Mouse (Mus musculus): Measurements from ENCODE around the gene Hoxc6.

The Hoxc6 gene

DNA sequence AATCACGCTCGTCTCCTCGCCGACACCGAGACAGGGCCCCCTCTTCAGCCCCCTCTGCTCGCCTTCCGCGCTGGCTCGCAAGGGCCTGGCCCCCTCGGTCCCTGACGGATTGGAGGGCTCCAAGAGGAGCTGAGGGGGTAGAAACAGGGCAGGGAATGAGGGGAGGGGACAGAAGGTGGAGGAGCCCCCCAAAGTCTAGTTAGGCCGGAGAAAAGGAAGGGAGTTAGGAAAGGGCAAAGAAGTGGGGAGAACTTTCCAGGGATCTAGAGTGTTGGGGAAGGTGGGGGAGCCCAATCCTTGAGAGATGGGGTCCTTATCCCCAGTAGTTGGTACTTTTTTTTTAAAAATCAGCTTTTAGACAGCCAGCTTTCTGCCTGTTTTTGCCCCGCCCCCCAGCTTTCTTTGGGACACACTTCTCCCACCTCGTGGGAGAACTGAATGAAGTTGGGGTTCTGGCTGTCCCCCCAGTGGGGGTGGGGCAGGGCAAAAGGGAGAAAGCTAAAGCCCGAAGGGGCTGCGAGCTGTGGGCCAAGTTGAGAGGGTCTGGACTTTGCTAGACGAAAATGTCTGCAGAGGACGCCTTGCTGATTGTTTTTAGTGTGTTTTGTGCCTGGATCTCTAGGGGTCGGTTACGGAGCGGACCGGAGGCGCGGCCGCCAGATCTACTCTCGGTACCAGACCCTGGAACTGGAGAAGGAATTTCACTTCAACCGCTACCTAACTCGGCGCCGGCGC is 12.2 kb downstream of the Hoxc6 start:
- in situ Hi-C loops (cut with MboI, MseI), result no loop called here

DNA sequence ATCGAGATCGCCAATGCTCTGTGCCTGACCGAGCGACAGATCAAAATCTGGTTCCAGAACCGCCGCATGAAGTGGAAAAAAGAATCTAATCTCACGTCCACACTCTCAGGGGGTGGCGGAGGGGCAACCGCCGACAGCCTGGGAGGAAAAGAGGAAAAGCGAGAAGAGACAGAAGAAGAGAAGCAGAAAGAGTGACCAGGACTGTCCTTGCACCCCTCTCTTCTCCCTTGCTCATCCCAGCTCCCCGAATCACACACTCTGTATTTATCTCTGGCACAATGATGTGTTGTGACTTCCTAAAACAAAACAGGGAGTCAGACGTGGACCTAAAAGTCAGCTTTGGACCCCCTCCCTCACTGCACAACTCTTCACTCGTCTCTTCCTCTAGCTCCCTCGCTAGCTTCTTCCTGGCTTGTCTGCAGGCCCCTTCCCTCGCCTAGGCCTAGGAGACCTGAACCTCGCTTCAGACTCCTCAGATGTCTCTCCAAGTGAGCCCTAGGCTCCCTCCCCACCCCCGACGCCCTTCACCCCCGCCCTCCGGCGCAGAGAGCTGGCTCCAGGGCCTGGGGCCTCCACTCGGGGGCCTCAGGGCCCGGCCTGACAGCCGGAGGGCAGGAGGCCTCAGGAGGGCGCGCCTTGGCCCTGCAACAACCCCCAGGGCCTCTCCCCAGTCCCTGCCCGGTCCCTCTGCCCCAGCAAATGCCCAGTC is 12.9 kb downstream of the Hoxc6 start:
- in situ Hi-C loops (cut with MboI, MseI), result no loop called here

DNA sequence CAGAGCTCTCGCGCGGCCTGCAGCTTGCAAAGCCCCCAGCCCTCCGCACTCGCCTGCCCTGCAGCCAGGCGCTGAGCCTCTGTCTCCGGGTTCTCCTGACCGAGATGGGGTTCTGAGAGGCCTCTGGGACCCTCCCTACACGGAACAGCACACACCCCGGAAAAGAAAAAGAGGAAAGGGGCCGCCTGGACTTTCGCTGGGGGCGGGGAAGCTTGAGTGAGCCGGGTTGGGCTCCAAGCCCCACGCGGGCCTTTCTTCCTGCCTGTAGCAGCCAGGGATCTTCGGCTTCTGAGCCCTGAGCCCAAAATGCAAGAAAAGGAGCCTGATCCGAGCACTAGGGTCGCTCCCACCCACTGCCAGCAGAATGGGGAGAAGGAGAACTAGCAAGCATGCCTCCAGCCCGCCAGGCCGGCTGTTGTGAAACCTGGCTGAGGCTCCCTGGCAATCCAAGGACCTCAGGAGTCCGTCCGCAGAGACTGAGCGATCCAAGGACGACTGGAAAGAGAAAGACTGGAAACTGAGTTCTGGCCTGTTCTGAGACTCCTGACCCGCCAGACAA is 13.9 kb downstream of the Hoxc6 start:
- in situ Hi-C loops (cut with MboI, MseI), result no loop called here

DNA sequence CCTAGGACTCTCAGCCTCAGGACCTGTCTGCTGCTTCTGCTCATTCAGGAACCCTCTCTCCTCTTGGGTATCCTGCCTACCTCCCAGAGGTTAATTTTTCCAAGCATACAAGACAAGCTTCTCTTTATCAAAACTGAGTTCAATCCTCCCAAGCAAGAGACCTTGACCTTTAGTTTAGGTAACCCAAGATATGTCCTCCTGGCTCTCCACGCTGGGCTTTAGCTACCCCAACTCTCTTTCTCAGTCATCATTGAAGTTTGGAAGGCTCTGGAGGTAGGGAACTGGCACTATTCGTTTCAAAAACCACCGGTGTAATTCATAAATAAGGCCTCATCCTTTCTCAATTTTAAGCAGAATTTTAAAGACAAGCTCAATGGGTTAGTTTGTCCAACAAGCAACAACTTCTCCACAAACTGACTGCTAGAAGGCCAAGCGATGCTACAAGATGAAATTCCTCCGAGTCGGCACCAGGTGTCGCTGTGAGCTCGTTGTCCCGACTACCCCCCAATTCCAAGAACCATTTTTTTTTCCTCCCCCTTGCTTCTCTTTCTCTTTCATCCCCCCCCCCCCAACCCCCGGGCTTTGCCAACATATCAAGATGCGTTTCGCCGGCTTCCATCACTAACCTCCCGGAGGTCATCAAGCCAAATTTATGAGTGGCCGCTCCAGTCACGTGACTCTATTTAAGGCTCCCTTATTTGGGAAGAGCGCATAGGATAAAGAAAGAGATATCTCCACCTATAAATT is 15.4 kb downstream of the Hoxc6 start:
- in situ Hi-C loops (cut with MboI, MseI), result no loop called here

DNA sequence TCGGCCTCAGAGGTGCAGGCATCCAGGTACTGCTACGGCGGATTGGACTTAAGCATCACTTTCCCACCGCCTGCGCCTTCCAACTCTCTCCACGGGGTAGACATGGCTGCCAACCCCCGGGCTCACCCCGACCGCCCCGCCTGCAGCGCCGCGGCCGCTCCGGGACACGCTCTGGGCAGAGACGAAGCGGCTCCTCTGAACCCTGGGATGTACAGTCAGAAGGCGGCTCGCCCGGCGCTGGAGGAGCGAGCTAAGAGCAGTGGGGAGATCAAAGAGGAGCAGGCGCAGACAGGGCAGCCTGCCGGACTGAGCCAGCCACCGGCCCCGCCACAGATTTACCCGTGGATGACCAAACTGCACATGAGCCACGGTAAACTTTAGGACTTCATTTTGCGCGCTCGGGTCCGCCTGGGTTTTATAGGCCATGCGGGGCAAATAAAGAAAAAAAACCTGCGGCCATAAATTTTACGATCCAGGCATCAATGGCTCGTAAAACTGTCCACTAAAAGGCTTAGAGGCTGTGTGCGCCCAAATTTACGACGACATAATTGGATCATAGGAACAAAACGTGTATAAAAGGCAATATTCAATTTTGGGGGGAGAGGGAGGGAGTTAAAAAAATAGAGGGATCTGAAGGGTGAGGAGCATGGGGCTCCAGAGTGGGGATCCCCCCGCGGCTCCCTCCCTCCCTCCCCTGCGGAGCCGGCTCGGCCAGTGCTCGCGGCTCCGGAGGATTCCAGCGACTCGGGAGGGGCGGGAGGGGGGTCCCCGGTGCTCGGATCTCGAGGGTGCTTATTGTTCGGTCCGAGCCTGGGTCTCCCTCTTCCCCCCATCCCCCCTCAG is 16.3 kb downstream of the Hoxc6 start:
- in situ Hi-C loops (cut with MboI, MseI), result no loop called here

DNA sequence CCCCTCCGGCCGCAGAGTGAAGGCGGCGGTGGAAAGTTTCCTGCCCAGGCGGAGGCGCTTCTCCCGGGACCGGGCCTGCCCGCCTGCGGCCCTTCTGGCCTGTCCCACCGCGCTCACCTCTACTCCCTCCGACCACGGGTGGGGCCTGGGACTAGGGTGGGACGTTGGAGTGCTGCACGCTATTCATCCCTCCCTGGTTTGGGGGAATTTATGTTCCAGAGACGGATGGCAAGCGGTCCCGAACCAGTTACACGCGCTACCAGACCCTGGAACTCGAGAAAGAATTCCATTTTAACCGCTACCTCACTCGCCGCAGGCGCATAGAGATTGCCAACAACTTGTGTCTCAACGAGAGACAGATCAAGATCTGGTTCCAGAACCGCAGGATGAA is 16.9 kb downstream of the Hoxc6 start:
- in situ Hi-C loops (cut with MboI, MseI), result no loop called here

DNA sequence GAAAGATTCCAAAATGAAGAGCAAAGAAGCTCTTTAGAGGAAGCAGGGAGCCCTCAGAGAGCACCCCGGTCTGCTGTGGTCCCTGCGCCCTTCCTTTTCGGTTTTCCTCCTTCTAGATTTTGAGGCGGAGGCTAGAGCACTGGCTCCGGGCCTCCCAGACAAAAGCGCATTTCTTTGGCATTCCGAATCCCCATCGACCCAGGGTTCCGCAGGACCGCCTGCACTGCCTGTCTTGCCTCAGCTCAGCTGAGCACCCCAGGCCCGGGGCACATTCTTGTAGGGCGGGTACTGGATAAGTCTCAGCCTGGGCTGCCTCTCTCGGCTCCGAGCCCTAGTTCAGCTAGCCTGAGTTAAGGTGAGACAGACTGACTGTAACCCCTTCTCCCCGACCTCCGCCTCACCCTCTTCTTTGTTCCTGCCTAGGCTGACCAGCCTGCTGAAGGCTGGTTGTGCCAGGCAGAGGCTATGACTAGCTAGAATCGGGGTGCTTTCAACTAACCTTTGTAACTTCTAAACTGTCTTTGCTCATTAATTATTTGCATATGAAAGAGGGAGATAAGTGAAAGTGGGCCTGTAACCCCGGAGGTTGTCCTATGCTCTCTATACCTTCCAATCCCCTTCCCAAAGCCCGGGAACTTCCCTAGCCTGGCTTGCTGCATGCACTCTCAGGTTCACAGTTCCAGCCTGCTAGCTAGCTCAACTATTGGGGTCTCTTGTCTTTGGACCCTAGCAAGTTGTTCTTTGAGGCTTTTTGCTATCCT is 17.5 kb downstream of the Hoxc6 start:
- in situ Hi-C loops (cut with MboI, MseI), result no loop called here

DNA sequence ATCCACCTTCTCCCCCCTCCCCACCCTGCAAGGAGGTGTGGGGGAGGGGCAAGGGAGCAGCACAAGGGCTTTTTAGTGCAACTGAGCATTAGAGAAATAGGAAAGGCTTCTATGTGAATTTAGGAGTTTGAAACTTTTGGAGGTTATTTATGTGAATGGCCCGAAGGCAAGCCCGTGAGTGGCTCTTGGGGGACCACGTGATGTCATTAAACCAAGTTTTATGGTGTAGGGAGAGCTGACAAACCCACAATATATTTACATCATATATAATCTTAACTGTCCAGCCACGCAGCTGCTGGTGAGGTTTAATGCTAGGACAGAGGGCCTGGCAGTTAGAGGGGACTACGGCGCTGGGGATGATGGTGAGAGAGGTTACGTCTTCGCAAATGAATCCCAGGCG is 20.6 kb downstream of the Hoxc6 start, which contains the start of gene Hoxc4:
Hoxc4 (plus strand) TSS at position 299 of the 400 bp plus-strand sequence.
- in situ Hi-C loops (cut with MboI, MseI), result no loop called here

DNA sequence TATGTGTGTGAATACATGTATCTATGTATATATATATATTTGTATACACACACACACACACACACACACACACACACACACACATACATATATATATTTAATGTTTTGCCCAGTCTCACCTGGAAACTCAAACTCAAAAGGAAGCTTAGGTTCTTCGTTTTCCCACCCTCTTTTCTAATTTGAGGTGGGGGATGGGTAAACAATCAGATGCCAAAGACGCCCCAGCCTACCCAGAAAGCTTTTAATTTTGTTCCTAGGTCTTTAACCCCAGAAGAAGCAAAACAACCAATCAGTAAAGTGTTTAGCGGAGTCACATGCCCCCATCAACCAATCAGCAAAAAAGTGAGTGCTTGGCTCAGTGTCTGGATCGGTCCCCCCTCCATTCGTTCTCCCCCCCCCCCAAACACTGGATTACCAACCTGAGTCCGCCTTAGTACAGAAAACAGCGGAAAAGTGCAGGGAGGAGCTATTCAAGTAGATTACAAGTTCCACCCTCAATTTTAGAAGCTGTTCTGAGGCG is 22.9 kb downstream of the Hoxc6 start:
- in situ Hi-C loops (cut with MboI, MseI), result no loop called here

DNA sequence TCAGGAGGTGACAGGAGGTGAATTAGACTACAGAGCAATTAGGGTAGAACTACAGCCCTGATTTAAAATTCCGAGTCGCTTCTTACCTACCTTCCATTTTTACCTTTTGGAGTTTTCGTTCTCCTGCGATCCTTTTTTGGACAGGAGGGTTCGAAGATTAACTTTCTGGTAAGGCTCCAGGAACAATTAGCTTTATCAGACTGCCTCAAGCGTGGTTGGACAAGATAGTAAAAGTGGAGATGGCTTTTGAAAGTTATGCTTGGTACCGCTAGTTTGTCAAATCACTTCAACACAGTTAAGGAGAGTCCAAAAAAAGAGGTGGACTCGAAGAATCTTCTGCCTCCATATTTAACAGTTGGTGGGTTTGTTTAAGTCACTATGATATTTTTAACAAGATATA is 23.5 kb downstream of the Hoxc6 start:
- in situ Hi-C loops (cut with MboI, MseI), result no loop called here

DNA sequence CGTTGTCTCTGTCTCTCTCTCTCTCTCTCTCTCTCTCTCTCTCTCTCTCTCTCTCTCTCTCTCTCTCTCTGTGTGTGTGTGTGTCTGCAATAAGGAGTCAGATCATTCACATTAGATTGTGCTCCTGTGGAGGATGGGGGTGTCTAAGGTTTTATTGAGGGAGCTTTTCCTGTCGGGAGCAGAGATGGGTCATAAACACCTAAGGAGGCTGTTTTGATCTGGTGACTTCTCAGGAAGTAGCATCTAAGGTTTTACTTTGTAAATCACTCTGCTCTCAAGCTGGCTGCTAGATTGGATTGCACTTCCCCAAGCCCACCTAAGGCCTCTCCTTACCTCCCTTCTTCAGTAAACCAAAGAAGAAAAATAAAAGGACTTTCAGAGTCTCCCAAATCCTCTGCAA is 26.1 kb downstream of the Hoxc6 start:
- in situ Hi-C loops (cut with MboI, MseI), result no loop called here

DNA sequence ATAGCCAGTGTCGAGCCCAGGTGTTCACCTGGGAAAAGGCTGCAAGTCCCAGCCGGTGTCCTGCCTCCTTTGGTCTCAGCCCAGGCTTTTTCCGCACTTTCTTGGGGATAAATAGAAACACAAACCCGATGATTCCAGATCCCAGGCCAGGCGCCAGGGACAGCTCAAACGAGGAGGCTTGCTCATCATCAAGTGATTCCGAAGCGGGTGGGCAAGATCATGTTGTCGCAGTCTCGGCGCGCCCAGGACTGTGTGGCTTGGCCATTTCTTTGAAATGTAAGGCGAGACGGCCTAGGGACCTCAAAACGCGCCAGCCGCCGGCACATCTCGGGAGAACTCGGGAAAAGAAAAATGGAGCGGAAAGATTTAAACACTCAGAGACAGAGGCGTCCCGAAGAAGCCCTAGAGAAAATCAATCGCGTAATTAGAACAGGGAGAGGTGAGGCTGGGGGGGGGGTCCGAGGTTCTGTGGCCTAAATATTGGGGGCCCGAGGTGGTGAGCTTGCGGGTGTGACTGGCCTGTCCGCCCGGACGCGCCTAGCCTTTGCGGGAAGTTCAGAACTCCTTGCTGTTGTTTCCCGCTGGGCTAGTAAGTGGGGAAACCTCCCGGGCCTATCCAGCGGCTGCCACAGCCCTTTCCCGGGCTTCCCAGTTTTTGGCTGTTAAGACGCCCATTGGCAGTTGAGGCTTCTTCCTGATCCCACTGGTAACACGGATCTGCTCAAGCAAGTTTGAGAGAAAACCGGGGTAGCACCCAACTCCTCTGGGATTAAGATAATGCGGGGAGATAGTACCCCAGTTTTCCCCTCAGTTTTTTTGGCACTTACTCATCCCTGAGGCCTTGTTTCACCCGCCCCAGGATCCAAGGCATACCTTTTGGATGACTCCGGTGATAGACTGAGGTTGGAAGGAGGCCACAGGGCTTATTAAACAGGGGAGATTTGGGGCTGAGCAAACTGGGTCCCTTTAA is 29.5 kb downstream of the Hoxc6 start:
- in situ Hi-C loops (cut with MboI, MseI), result loop anchor here (5.0 kb wide), 1 partner anchor 35 kb away; no protein-coding TSS in a partner anchor

DNA sequence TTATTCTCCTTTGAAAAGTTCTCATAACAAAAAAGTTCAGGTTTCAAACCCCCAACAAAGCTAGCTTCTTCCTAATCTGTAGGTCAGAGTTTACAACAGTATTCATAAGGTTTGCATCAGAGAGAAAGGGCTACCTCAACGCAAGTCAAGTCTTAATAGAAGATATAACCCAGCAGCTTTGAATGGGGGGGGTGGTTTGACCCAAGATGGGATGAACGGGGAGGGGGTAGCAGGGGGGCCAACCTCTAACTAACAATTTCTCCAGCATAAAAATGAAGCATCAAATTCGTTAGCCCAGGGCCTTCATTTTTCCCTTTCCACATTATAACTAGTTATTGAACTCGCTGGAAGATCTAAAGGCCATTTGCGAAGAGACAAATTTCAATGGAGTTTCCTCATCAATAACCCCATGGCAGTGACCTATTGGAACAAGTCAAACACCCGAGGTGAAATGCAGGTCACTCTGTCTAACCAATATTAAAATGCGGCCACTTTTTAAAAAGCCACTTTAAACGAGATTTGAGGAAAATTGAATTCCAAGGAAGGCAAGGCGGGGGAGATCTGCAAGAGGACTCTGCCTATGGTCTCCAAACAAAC is 31.0 kb downstream of the Hoxc6 start:
- in situ Hi-C loops (cut with MboI, MseI), result loop anchor here (5.0 kb wide), 1 partner anchor 33 kb away; no protein-coding TSS in a partner anchor

DNA sequence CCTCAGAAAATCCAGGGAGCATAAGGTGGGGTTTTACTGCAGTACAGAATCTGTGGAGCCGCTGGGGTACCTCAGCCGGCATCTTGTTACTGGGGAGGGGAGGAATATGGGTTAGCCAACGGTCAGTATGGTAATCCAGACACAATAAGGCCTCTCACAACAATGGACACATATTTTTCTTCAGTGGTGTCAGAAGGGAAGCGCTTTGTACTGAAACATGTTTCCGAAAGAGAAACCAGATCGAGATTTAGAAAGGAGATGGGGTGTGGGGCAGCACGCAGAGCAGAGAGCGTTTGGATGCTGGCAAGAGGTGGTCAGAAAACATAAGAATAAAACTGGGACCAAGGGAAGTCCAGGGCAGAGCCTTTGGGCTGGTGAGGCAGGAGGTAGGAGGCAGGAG is 32.1 kb downstream of the Hoxc6 start:
- in situ Hi-C loops (cut with MboI, MseI), result no loop called here

DNA sequence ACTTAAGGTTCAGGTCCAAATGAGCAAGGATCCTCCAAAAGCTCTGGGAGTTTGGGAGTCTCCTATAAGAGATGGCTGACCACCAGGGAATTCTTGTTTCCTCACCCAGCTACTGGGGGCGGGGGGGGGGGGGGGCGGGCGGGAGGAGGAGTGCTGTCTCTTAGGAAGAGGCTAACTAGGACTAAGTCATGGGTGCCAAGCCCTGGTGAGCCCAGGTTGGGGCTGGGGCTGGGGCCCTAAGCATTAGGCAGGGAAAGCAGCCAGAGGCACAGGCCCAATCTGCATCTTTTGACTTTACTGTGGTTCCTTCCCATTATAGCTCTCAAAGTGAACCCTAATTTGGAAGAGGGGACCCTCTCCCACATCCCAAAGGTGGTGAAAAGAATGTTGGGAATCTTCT is 34.1 kb downstream of the Hoxc6 start:
- in situ Hi-C loops (cut with MboI, MseI), result no loop called here

DNA sequence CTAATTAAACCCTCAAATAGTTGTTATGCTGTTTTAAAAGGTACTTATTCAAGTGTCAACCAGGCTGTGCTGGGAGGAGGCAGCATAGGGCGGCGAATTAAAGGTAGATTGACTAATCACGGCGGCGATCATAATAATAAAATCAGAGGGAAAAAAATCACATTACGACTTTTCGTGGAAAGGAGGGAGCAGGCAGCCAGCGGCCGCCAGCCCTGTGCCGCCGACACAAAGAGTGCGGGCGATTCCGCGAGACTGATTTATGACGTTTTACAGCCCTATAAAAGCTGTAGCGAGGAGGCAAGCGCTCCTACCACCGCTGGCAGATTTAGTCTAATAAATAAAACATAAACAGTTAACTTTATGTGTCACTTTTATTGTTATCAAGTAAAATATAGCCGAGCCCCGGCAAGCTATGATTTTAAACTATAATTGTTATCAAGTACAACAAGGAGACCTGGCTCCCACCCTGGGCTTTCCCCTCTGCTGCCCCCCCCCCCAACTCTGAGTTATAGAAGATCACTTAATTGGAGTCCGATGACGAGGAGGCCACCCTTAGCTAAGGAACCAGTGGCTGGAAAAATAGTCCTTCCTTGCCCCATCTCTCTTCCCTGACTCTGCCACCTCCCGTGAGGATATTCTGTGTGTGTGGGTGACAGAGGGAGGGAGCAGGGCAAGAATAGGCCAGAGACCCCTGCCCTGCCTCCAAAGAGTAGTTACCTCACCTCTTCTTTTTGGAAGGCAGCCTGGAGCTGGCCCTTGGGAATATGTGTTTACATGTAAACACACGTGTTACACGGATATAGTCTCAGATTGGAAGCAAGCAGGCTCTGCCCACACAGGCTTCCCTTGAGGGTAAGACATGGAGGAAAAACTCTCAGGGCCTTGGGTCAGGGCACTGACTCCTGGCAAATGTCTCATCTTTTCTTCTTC is 34.9 kb downstream of the Hoxc6 start:
- in situ Hi-C loops (cut with MboI, MseI), result no loop called here

DNA sequence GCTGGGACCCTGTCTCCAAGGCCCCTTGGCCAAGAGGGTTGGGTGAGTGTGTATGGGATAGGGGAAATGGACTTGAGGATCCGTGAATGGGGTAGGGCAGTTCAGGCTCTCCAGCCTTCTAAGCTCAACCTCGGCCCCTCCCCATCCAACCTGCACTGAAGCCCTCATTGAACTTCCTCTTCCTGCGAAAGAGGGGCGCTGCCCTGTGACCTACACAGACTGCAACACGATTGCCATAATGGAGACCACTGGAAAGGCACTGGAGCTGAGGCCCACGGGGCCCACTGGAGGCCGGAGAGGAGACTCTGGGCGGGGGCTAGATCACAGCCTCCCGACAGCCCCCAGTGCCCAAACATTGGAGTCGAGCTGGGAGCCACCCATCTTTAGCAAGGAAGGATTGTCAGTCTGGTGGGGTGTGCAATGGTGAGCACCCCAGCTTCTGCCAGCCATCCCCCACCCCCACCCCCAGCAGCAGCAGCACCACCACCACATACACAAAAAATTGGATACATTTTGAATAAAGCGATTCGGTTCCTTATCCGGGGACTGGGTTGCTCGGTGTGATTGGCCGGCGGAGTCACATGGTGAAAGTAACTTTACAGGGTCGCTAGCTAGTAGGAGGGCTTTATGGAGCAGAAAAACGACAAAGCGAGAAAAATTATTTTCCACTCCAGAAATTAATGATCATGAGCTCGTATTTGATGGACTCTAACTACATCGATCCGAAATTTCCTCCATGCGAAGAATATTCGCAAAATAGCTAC is 36.2 kb downstream of the Hoxc6 start:
- in situ Hi-C loops (cut with MboI, MseI), result no loop called here

Measured in T-helper 2 cell (primary cell).